Mouse (Mus musculus) heart, embryonic 13.5 days (tissue): ENCODE data around the gene Fkbp4. TPM values are rescaled to one million over a fixed set of nuclear protein-coding genes. Genes with fewer than 3 reads are reported as not detected.

ENCODE experiments used
- ATAC-seq: fragments of 200-750 bp; cut with Nextera tagmentation; 2 replicates; pipeline ENCODE4 v1.8.0; 2017; ENCODE audit warnings: moderate TSS enrichment; ENCODE audit not compliant: insufficient number of reproducible peaks, low FRiP score, low TSS enrichment; ENCODE audit errors: extremely low read depth
- H3K27ac ChIP-seq: fragments of 300-500 bp; sonication (generic); replicated peaks from 2 replicates; pipeline ENCODE4 v1.5.1; 2015; ENCODE audit warnings: moderate library complexity, mild to moderate bottlenecking, inconsistent platforms
- H3K27me3 ChIP-seq: fragments of 300-500 bp; sonication (generic); replicated peaks from 2 replicates; pipeline ENCODE4 v1.6.1; 2015; ENCODE audit warnings: mild to moderate bottlenecking, inconsistent platforms
- H3K36me3 ChIP-seq: fragments of 300-500 bp; sonication (generic); 2 replicates; pipeline ENCODE4 v1.6.1; 2015; ENCODE audit warnings: mild to moderate bottlenecking, inconsistent platforms
- H3K4me1 ChIP-seq: fragments of 300-500 bp; sonication (generic); 2 replicates; pipeline ENCODE4 v1.6.1; 2015; ENCODE audit warnings: inconsistent platforms
- H3K4me2 ChIP-seq: fragments of 300-500 bp; sonication (generic); 2 replicates; pipeline ENCODE4 v1.6.1; 2015; ENCODE audit warnings: inconsistent platforms, mild to moderate bottlenecking, moderate library complexity
- H3K4me3 ChIP-seq: fragments of 300-500 bp; sonication (generic); 2 replicates; pipeline ENCODE4 v1.5.1; 2015; ENCODE audit warnings: moderate library complexity, mild to moderate bottlenecking, inconsistent platforms
- H3K9ac ChIP-seq: fragments of 300-500 bp; sonication (generic); 2 replicates; pipeline ENCODE4 v1.6.1; 2015; ENCODE audit warnings: inconsistent platforms, mild to moderate bottlenecking, moderate library complexity
- H3K9me3 ChIP-seq: fragments of 300-500 bp; sonication (generic); 2 replicates; pipeline ENCODE4 v1.6.1; 2016; ENCODE audit warnings: inconsistent platforms
- WGBS: fragments of 180-500 bp; shearing (Covaris S2); methylation state at CpG from one replicate; pipeline ENCODE4 v1.1.7; 2015; ENCODE audit warnings: mixed read lengths; 5-methylcytosine and 5-hydroxymethylcytosine counted together
- polyA plus RNA-seq: library from polyadenylated mRNA; unstranded; fragments of >200 nt; fragmentation: Nextera tagmentation; extraction: Ambion mirVana; gene quantifications from 2 replicates; pipeline ENCODE4 v1.2.1, GENCODE M21; 2015

The Fkbp4 gene
- 257 and 288 TPM in 2 replicates for polyA plus RNA-seq

GRCm38 (mm10) chr6:128438317-128438870 is at the start of gene Fkbp4:
TSS of gene Fkbp4 (minus strand) at chr6:128438677.
- WGBS: under 1% methylated on average over 67 of the region's 67 CpGs
- peaks cover 37% of the 10 kb centered on the region for H3K4me1 ChIP-seq
- H3K9me3 ChIP-seq: no peaks in the 10 kb centered on the region
- peak within 1 kb of the TSS; percentile 77 for H3K4me2 ChIP-seq
- H3K36me3 ChIP-seq: peaks cover 32% of the 10 kb centered on the region
- H3K9ac ChIP-seq: peak within 1 kb of the TSS; percentile 96
- no peaks in the 10 kb centered on the region for H3K27me3 ChIP-seq
- peak; percentile 91 for ATAC-seq
- H3K4me3 ChIP-seq: peak within 1 kb of the TSS; percentile 87
- H3K27ac ChIP-seq: peak within 1 kb of the TSS; percentile 93

GRCm38 (mm10) chr6:128487736-128488135 is 49.3 kb upstream of the Fkbp4 start:
- Histone ChIP-seq H3K4me3 (no peak overlapping the region), H3K4me1 (no peaks in the 10 kb centered on the region), H3K9me3 (no peaks in the 10 kb centered on the region), H3K27me3 (no peaks in the 10 kb centered on the region), H3K4me2 (no peak overlapping the region), H3K27ac (no peak overlapping the region), H3K9ac (no peak overlapping the region), H3K36me3 (no peaks in the 10 kb centered on the region)
- 83% methylated on average over 11 of the region's 11 CpGs for WGBS
- ATAC-seq: no peak

- Histone ChIP-seq H3K36me3 (no peaks in the 10 kb centered on the region), H3K4me2 (peak overlapping the region; percentile 62), H3K27ac (no peak overlapping the region), H3K9ac (peak overlapping the region; percentile 53; the same call in 1 of the 2 replicates), H3K4me1 (0 out of 2 replicates have a peak, but pooled peaks cover 3% of the 10 kb centered on the region), H3K27me3 (peaks cover 4% of the 10 kb centered on the region; the same call in 1 of the 2 replicates), H3K4me3 (peak overlapping the region; percentile 26), H3K9me3 (no peaks in the 10 kb centered on the region)
- WGBS: 17% methylated on average over 26 of the region's 26 CpGs
- ATAC-seq: peak; percentile 41; the same call in 1 of the 2 replicates
These were observed 41.3 kb upstream of the Fkbp4 start for GRCm38 (mm10) chr6:128479463-128480454.

- no peak overlapping the region for H3K4me3 ChIP-seq
- H3K4me1 ChIP-seq: 0 out of 2 replicates have a peak, but pooled peaks cover 3% of the 10 kb centered on the region
- H3K9me3 ChIP-seq: no peaks in the 10 kb centered on the region
- H3K27ac ChIP-seq: no peak overlapping the region
- WGBS: 11% methylated on average over 4 of the region's 4 CpGs
- H3K4me2 ChIP-seq: no peak overlapping the region
- H3K9ac ChIP-seq: no peak overlapping the region
- peaks cover 4% of the 10 kb centered on the region; the same call in 1 of the 2 replicates for H3K27me3 ChIP-seq
- H3K36me3 ChIP-seq: no peaks in the 10 kb centered on the region
- ATAC-seq: no peak
These were observed 39.0 kb upstream of the Fkbp4 start for GRCm38 (mm10) chr6:128477495-128477894.

GRCm38 (mm10) chr6:128474112-128474511 is 35.6 kb upstream of the Fkbp4 start:
- ATAC-seq: no peak
- H3K27ac ChIP-seq: no peak overlapping the region
- no peaks in the 10 kb centered on the region for H3K4me1 ChIP-seq
- no peaks in the 10 kb centered on the region for H3K9me3 ChIP-seq
- H3K4me2 ChIP-seq: no peak overlapping the region
- H3K9ac ChIP-seq: no peak overlapping the region
- 79% methylated on average over 6 of the region's 6 CpGs for WGBS
- H3K4me3 ChIP-seq: no peak overlapping the region
- H3K27me3 ChIP-seq: no peaks in the 10 kb centered on the region
- H3K36me3 ChIP-seq: no peaks in the 10 kb centered on the region

- H3K4me3 ChIP-seq: peak overlapping the region; percentile 8; the same call in 1 of the 2 replicates
- H3K36me3 ChIP-seq: no peaks in the 10 kb centered on the region
- no peaks in the 10 kb centered on the region for H3K27me3 ChIP-seq
- ATAC-seq: no peak
- no peaks in the 10 kb centered on the region for H3K9me3 ChIP-seq
- H3K4me2 ChIP-seq: peak overlapping the region; percentile 48
- H3K4me1 ChIP-seq: no peaks in the 10 kb centered on the region
- no peak overlapping the region for H3K27ac ChIP-seq
- 5% methylated on average over 9 of the region's 12 CpGs for WGBS
- H3K9ac ChIP-seq: no peak overlapping the region
These were observed 31.0 kb upstream of the Fkbp4 start for GRCm38 (mm10) chr6:128469451-128469850.

- WGBS: 41% methylated on average over 2 of the region's 2 CpGs
These were observed 28.8 kb upstream of the Fkbp4 start for GRCm38 (mm10) chr6:128467298-128467697.

GRCm38 (mm10) chr6:128466563-128466962 is 28.1 kb upstream of the Fkbp4 start:
- Histone ChIP-seq H3K27ac (no peak overlapping the region), H3K9me3 (no peaks in the 10 kb centered on the region), H3K27me3 (no peaks in the 10 kb centered on the region), H3K4me1 (no peaks in the 10 kb centered on the region), H3K4me2 (no peak overlapping the region), H3K36me3 (no peaks in the 10 kb centered on the region), H3K9ac (no peak overlapping the region), H3K4me3 (no peak overlapping the region)
- ATAC-seq: no peak
- WGBS: 40% methylated on average over 3 of the region's 3 CpGs

More at GRCm38 (mm10) chr6:128467298-128467697, 28.8 kb upstream of the Fkbp4 start:
- Histone ChIP-seq H3K27me3 (no peaks in the 10 kb centered on the region), H3K4me3 (no peak overlapping the region), H3K36me3 (no peaks in the 10 kb centered on the region), H3K27ac (no peak overlapping the region), H3K9me3 (no peaks in the 10 kb centered on the region), H3K9ac (no peak overlapping the region), H3K4me2 (no peak overlapping the region), H3K4me1 (no peaks in the 10 kb centered on the region)
- no peak for ATAC-seq

GRCm38 (mm10) chr6:128466043-128466442 is 27.6 kb upstream of the Fkbp4 start:
- Histone ChIP-seq H3K4me1 (no peaks in the 10 kb centered on the region), H3K27me3 (no peaks in the 10 kb centered on the region), H3K4me3 (no peak overlapping the region), H3K36me3 (no peaks in the 10 kb centered on the region), H3K9ac (no peak overlapping the region), H3K27ac (no peak overlapping the region), H3K4me2 (no peak overlapping the region), H3K9me3 (no peaks in the 10 kb centered on the region)
- WGBS: 53% methylated on average over 7 of the region's 7 CpGs
- ATAC-seq: no peak

GRCm38 (mm10) chr6:128464996-128465395 is 26.5 kb upstream of the Fkbp4 start:
- no peak overlapping the region for H3K9ac ChIP-seq
- H3K36me3 ChIP-seq: no peaks in the 10 kb centered on the region
- no peaks in the 10 kb centered on the region for H3K27me3 ChIP-seq
- no peak overlapping the region for H3K4me2 ChIP-seq
- 73% methylated on average over 4 of the region's 4 CpGs for WGBS
- H3K4me3 ChIP-seq: no peak overlapping the region
- H3K9me3 ChIP-seq: no peaks in the 10 kb centered on the region
- no peak for ATAC-seq
- no peak overlapping the region for H3K27ac ChIP-seq
- H3K4me1 ChIP-seq: no peaks in the 10 kb centered on the region

- no peaks in the 10 kb centered on the region for H3K9me3 ChIP-seq
- no peak overlapping the region for H3K9ac ChIP-seq
- no peak overlapping the region for H3K27ac ChIP-seq
- no peaks in the 10 kb centered on the region for H3K36me3 ChIP-seq
- H3K4me1 ChIP-seq: no peaks in the 10 kb centered on the region
- H3K27me3 ChIP-seq: no peaks in the 10 kb centered on the region
- H3K4me3 ChIP-seq: no peak overlapping the region
- no peak overlapping the region for H3K4me2 ChIP-seq
- ATAC-seq: no peak
These were observed 23.1 kb upstream of the Fkbp4 start for GRCm38 (mm10) chr6:128461606-128462005.
